Mouse (Mus musculus): ENCODE results near the gene Slc38a2. TPM values are rescaled to one million over a fixed set of nuclear protein-coding genes. Genes with fewer than 3 reads are reported as not detected.

The Slc38a2 gene
- polyA plus RNA-seq, 1 experiment = 5.6 TPM

GRCm38 (mm10) chr15:96697901-96698657, 1.5 kb downstream of the Slc38a2 start:
- peak overlapping the region; percentile 97 for H3K4me3 ChIP-seq (replicated peaks)
- peaks cover 54% of the 10 kb centered on the region for H3K36me3 ChIP-seq (replicated peaks; ENCODE audit: low read length)
- peaks cover 37% of the 10 kb centered on the region for H3K4me1 ChIP-seq
- H3K9me3 ChIP-seq = no peaks in the 10 kb centered on the region
- H3K27me3 ChIP-seq (replicated peaks) = no peaks in the 10 kb centered on the region
- no peak for TF ChIP-seq GATA1 (IDR thresholded peaks at IDR 0.05; ENCODE audit: borderline replicate concordance, low read length)
- no peak for TF ChIP-seq FLI1 (IDR thresholded peaks at IDR 0.05; ENCODE audit: low read length)

DNA sequence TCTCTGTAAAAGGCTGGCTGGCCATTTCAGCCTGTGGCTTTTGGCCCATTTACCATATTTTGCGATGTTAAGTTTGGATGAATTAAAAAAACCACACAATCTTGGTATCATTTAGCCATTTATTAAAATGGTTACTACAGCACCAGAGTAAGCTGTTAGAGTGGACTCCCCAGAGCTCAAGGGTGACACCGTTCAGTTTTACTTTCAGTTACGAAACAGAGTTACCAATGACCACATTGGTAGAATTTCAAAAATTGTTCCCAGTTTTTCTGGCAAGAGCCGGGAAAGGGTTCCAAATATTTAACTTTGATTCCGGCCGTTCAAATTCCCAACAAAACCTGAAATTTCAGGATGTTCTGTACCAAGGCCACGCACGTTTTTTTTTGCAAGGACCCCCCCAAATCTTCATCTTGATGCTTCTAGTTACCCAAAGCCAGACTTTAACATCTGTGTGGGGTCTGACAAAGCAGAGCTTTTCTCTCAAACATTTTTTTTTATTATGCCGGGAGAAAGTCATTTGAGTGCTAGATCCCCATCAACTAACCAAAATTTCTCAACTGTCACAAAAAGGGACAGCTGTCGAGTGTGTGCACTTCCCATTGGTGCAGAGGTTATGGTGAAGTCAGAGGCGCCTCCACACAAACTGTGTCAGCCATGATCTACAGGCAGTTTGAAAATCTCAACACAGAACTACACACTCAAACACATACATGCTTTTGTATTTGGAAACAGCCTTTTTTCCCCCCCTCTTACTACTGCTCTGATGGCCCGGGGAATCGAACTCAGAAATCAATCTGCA, 2.8 kb downstream of the Slc38a2 start:
- no peaks in the 10 kb centered on the region for H3K27me3 ChIP-seq (replicated peaks)
- H3K4me3 ChIP-seq (replicated peaks) = peak overlapping the region; percentile 97
- H3K9me3 ChIP-seq = no peaks in the 10 kb centered on the region
- peaks cover 41% of the 10 kb centered on the region for H3K4me1 ChIP-seq
- peaks cover 68% of the 10 kb centered on the region for H3K36me3 ChIP-seq (replicated peaks; ENCODE audit: low read length)
- TF ChIP-seq GATA1 (IDR thresholded peaks at IDR 0.05; ENCODE audit: borderline replicate concordance, low read length) = no peak
- no peak for TF ChIP-seq FLI1 (IDR thresholded peaks at IDR 0.05; ENCODE audit: low read length)

GRCm38 (mm10) chr15:96695455-96696421, 3.8 kb downstream of the Slc38a2 start:
- H3K36me3 ChIP-seq (replicated peaks; ENCODE audit: low read length) = peaks cover 78% of the 10 kb centered on the region
- no peak for TF ChIP-seq FLI1 (IDR thresholded peaks at IDR 0.05; ENCODE audit: low read length)
- no peak for TF ChIP-seq GATA1 (IDR thresholded peaks at IDR 0.05; ENCODE audit: borderline replicate concordance, low read length)
- H3K27me3 ChIP-seq (replicated peaks) = no peaks in the 10 kb centered on the region
- H3K4me3 ChIP-seq (replicated peaks) = no peak overlapping the region
- peaks cover 41% of the 10 kb centered on the region for H3K4me1 ChIP-seq
- no peaks in the 10 kb centered on the region for H3K9me3 ChIP-seq

DNA sequence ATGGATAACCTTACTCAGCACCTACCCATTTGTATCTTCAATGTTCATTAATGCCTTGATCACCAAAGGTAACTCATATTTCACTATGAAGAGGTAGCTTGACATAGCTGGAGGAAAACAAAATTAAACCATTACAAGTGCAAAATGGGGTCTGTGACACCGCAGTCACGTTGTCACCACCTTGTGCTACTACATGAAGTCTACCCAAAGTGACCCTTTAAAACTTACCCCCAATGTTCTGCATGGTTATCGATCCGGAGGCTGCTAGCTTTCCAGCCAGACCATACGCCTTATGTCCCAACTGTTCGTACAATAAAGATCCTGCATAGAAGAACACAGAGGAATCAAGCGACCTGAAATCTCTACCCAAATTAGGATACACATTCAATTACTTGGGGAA, 4.5 kb downstream of the Slc38a2 start:
- Histone ChIP-seq H3K4me3 (replicated peaks) (no peak overlapping the region), H3K27me3 (replicated peaks) (no peaks in the 10 kb centered on the region), H3K4me1 (peaks cover 41% of the 10 kb centered on the region), H3K9me3 (no peaks in the 10 kb centered on the region), H3K36me3 (replicated peaks; ENCODE audit: low read length) (peaks cover 85% of the 10 kb centered on the region)
- TF ChIP-seq GATA1 (IDR thresholded peaks at IDR 0.05; ENCODE audit: borderline replicate concordance, low read length) = no peak
- no peak for TF ChIP-seq FLI1 (IDR thresholded peaks at IDR 0.05; ENCODE audit: low read length)

DNA sequence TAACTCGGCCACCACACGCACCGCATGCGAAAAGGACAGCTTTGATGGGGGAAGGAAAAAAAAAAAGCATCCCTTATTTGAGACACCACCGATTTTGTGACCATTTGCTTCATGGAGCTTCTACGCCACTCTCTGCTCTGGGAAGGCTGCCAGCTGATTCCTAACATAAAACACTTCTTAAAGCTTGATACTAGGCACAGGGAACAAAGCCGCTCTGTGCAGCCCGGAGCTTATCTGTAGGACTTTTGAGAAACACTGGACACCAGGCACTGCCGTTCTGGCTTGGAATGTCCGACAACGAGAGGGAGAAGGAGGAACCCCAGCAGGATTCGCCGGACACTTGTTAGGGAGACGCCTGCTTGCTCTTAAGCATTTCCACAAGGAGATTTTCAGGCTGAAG, 5.8 kb downstream of the Slc38a2 start:
- H3K9me3 ChIP-seq = no peaks in the 10 kb centered on the region
- no peaks in the 10 kb centered on the region for H3K27me3 ChIP-seq (replicated peaks)
- H3K4me3 ChIP-seq (replicated peaks) = no peak overlapping the region
- H3K4me1 ChIP-seq = peaks cover 43% of the 10 kb centered on the region
- peaks cover 98% of the 10 kb centered on the region for H3K36me3 ChIP-seq (replicated peaks; ENCODE audit: low read length)
- TF ChIP-seq GATA1 (IDR thresholded peaks at IDR 0.05; ENCODE audit: borderline replicate concordance, low read length) (no peak), FLI1 (IDR thresholded peaks at IDR 0.05; ENCODE audit: low read length) (no peak)

GRCm38 (mm10) chr15:96692401-96692800, 7.1 kb downstream of the Slc38a2 start:
- H3K9me3 ChIP-seq = no peaks in the 10 kb centered on the region
- TF ChIP-seq GATA1 (IDR thresholded peaks at IDR 0.05; ENCODE audit: borderline replicate concordance, low read length) (no peak), FLI1 (IDR thresholded peaks at IDR 0.05; ENCODE audit: low read length) (no peak)

GRCm38 (mm10) chr15:96691381-96691780, 8.1 kb downstream of the Slc38a2 start:
- Histone ChIP-seq H3K4me3 (replicated peaks) (no peak overlapping the region), H3K4me1 (peaks cover 28% of the 10 kb centered on the region), H3K36me3 (replicated peaks; ENCODE audit: low read length) (peaks cover 98% of the 10 kb centered on the region), H3K27me3 (replicated peaks) (no peaks in the 10 kb centered on the region), H3K9me3 (no peaks in the 10 kb centered on the region)
- no peak for TF ChIP-seq GATA1 (IDR thresholded peaks at IDR 0.05; ENCODE audit: borderline replicate concordance, low read length)
- no peak for TF ChIP-seq FLI1 (IDR thresholded peaks at IDR 0.05; ENCODE audit: low read length)

More at GRCm38 (mm10) chr15:96692401-96692800, 7.1 kb downstream of the Slc38a2 start:
- H3K36me3 ChIP-seq (replicated peaks; ENCODE audit: low read length) = peaks cover 100% of the 10 kb centered on the region
- H3K27me3 ChIP-seq (replicated peaks) = no peaks in the 10 kb centered on the region
- H3K4me3 ChIP-seq (replicated peaks) = no peak overlapping the region
- peaks cover 38% of the 10 kb centered on the region for H3K4me1 ChIP-seq

GRCm38 (mm10) chr15:96690829-96691228, 8.7 kb downstream of the Slc38a2 start:
- H3K4me1 ChIP-seq = peaks cover 22% of the 10 kb centered on the region
- TF ChIP-seq FLI1 (IDR thresholded peaks at IDR 0.05; ENCODE audit: low read length) (no peak), GATA1 (IDR thresholded peaks at IDR 0.05; ENCODE audit: borderline replicate concordance, low read length) (no peak)
- peaks cover 94% of the 10 kb centered on the region for H3K36me3 ChIP-seq (replicated peaks; ENCODE audit: low read length)
- H3K9me3 ChIP-seq = no peaks in the 10 kb centered on the region
- H3K27me3 ChIP-seq (replicated peaks) = no peaks in the 10 kb centered on the region
- H3K4me3 ChIP-seq (replicated peaks) = no peak overlapping the region

- Histone ChIP-seq H3K9me3 (no peaks in the 10 kb centered on the region), H3K4me1 (peaks cover 20% of the 10 kb centered on the region), H3K4me3 (replicated peaks) (no peak overlapping the region), H3K27me3 (replicated peaks) (no peaks in the 10 kb centered on the region), H3K36me3 (replicated peaks; ENCODE audit: low read length) (peaks cover 85% of the 10 kb centered on the region)
- TF ChIP-seq FLI1 (IDR thresholded peaks at IDR 0.05; ENCODE audit: low read length) = no peak
- no peak for TF ChIP-seq GATA1 (IDR thresholded peaks at IDR 0.05; ENCODE audit: borderline replicate concordance, low read length)
Observed at GRCm38 (mm10) chr15:96689919-96690318, 9.6 kb downstream of the Slc38a2 start.
